Mouse (Mus musculus): Measurements from ENCODE around the gene Gm8926.
"Not testable (repeated sequence)": the region's sequence is repeated elsewhere in the genome, so short reads cannot be mapped to it uniquely, and the experiment has no call there.

The Gm8926 gene

DNA sequence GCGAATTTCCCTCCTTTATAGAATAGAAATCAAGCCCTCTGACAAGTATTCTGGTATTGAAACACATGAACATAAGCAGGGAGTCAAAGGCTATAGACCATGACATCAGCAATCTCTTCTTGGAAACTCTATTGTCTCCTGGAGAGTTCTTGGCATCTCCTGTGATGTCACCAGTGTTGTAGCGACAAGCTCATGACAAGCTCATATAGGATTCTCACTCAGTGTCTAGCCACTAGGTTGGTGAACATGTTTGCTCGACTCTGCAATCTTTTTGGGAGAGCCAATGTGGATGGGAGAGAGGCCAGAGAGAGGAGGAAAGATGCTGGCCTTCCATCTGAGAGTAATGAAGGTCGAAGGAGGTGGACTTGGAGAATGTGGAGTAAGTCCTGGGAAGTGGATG lies at the start of gene Gm8926:
TSS of gene Gm8926 (plus strand) at position 301 of the 400 bp plus-strand sequence.
- DNase-seq = not testable (repeated sequence)
